Mouse (Mus musculus): ENCODE data around the gene Olfr1155.

GRCm38 (mm10) chr2:87968199-87968598, 23.3 kb upstream of the Olfr1155 start, which contains the start of gene Olfr1157:
- TF ChIP-seq CTCF (IDR thresholded peaks at IDR 0.05; ENCODE audit: borderline replicate concordance, extremely low read depth, insufficient read depth, insufficient read length): no peak
- TF ChIP-seq POLR2A (IDR thresholded peaks at IDR 0.05; ENCODE audit: borderline replicate concordance, extremely low read depth, insufficient read depth, insufficient read length, poor library complexity, severe bottlenecking): no peak
